Mouse (Mus musculus): ENCODE data around the gene Tbca. TPM values are rescaled to one million over a fixed set of nuclear protein-coding genes. Genes with fewer than 3 reads are reported as not detected.

Gene Tbca
- polyA plus RNA-seq (2015; fragmentation: Nextera tagmentation; extraction: Ambion mirVana) = 259 and 265 TPM in 2 replicates

DNA sequence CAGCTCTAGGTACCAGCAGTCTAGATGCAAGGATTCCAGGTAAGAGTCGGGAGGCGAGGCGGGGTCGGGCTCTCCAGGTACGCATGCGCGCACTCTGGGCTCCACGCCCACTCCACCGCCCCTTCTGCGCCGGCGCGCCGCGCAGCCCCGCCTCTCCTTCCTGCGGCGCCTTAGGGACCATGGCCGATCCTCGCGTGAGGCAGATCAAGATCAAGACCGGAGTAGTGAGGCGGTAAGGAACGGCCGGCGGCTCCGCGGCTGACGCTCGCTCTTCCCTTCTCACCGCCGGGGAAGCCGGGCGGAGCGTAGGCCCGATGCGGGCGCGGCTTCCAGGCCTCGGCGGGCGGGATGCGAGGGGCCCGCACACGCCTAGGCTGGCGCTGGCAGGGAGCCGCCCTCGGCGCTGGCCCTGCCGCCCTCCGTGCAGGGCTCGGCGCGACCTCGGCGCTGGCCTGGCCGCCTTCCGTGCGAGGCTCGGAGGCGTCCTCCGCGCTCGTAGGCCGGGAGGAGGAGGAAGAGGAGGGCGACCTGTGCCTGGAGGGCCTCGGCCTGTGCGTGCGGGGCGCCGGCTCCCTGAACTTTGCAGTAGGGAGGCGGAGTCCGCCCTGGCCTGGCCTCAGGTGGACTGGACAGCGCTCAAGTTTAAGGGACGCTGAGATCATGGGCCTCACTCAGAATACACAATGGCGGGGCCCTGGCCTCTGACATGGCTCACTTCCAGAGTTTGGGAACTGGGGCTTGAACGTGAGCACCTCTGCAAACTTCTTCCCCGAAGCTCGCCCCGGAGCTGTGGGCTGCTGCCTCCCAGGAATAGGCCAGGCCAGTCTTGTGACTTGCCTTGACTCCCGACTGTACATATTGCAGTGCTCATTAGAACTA is at the start of gene Tbca:
Tbca (plus strand) TSS at position 140 of the 879 bp plus-strand sequence.
- no peaks in the 10 kb centered on the region for H3K36me3 ChIP-seq
- under 1% methylated on average over 78 of the region's 81 CpGs for WGBS
- peak within 1 kb of the TSS; percentile 85 for H3K27ac ChIP-seq
- no peaks in the 10 kb centered on the region for H3K9me3 ChIP-seq
- peak within 1 kb of the TSS; percentile 91 for H3K4me3 ChIP-seq (replicated peaks)
- H3K4me1 ChIP-seq (replicated peaks) = peaks cover 13% of the 10 kb centered on the region
- H3K9ac ChIP-seq (replicated peaks) = peak within 1 kb of the TSS; percentile 95
- H3K4me2 ChIP-seq (replicated peaks) = peak within 1 kb of the TSS; percentile 86
- peaks cover 12% of the 10 kb centered on the region; the same call in 1 of the 2 replicates for H3K27me3 ChIP-seq
- peak; percentile 97 for ATAC-seq

DNA sequence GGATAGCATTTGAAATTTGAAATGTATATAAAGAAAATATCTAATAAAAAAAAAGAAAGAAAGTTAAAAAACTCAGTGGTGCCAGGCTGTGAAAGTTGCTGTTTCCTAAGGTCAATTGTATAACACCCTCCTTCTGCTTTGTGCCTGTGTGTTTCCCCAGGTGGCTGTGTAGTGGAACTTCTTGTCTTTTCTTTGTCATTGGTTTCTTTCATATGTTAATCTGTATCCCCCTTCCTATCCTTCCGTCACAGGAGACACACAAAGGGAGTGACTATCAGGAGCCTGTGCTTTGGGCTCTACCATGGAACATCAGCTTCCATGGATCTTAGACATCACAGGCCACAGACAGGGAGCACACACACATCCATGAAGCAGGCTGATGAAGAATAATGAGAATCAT is 43.5 kb upstream of the Tbca start:
- Histone ChIP-seq H3K4me1 (replicated peaks) (no peaks in the 10 kb centered on the region), H3K4me2 (replicated peaks) (no peak overlapping the region), H3K9ac (replicated peaks) (no peak overlapping the region), H3K27me3 (no peaks in the 10 kb centered on the region), H3K27ac (no peak overlapping the region), H3K4me3 (replicated peaks) (no peak overlapping the region), H3K9me3 (no peaks in the 10 kb centered on the region), H3K36me3 (no peaks in the 10 kb centered on the region)
- ATAC-seq = no peak
- 0% methylated on average over 1 of the region's 1 CpGs for WGBS

DNA sequence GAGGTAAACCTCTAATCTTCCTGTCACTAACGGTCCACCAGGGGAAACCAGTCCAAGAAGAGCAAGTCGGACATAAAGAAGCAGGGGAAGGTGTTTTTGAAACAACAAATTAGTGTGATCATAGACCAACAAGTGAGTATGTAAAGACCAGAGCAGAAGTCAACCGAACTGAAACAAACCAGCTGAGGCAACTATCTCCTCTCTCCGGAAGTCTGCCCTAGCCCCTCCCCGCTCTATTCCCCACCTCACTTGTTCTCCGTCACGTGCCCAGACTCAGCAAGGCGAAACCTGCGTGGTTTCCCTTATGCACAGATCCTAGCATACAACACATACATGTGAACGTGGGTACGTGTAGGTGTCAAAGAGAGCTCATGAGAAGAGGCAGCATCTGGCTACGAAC is 22.9 kb upstream of the Tbca start:
- Histone ChIP-seq H3K9me3 (no peaks in the 10 kb centered on the region), H3K9ac (replicated peaks) (no peak overlapping the region), H3K36me3 (no peaks in the 10 kb centered on the region), H3K4me3 (replicated peaks) (no peak overlapping the region), H3K4me1 (replicated peaks) (no peaks in the 10 kb centered on the region), H3K27me3 (no peaks in the 10 kb centered on the region), H3K4me2 (replicated peaks) (no peak overlapping the region), H3K27ac (no peak overlapping the region)
- 84% methylated on average over 12 of the region's 12 CpGs for WGBS
- no peak for ATAC-seq

DNA sequence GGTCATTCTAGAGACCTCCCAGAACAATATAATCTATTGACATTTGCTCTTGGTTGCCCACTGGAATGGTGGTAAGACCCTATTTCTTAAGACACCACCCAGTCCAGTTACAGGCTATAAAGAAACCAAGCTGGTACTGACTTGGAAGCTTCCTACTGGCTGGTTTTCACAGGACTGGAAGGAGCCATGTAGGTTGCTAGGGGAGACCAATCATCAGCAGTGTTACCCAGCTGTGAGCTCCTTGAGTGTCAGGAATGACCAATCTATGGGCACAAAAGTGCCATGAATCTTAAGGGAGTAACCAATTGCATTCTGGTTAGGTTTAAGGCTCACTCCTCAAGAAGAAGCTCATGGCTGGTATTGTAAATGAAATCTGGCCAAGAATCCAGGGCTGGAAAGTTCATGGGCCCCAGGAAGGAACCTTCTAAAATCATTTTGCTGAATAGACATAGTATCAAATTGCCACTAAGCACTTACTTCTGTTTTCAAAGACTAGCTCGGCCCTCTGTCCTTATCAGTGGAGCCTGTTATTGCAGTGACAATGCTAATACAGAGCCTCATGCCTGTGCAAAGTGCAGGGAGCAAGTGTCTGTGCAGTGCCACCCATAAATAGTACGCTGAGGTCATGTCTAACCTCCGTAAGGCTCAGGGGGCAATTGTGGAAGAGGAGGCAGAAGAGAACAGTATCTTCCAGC is 20.1 kb upstream of the Tbca start:
- WGBS = 88% methylated on average over 3 of the region's 3 CpGs
- H3K4me2 ChIP-seq (replicated peaks) = no peak overlapping the region
- no peak overlapping the region for H3K9ac ChIP-seq (replicated peaks)
- H3K4me1 ChIP-seq (replicated peaks) = no peaks in the 10 kb centered on the region
- no peak overlapping the region for H3K27ac ChIP-seq
- no peaks in the 10 kb centered on the region for H3K36me3 ChIP-seq
- no peaks in the 10 kb centered on the region for H3K9me3 ChIP-seq
- no peak overlapping the region for H3K4me3 ChIP-seq (replicated peaks)
- no peak for ATAC-seq
- H3K27me3 ChIP-seq = no peaks in the 10 kb centered on the region

DNA sequence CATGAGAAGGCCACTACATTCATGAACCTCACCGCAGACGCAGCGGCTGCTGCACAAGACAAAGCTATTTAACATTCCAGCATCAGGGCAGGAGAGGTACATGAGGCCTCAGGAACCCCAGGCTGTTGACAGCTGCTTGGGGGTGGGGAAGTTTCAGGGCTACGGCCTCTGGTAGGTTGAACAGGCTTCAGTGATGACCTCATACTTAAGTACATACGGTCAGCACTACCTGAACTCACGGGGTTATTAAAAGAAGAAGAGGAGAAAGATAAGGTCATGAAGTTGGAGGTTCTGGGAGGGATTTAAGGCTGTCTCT is 19.6 kb upstream of the Tbca start:
- Histone ChIP-seq H3K27me3 (no peaks in the 10 kb centered on the region), H3K4me2 (replicated peaks) (no peak overlapping the region), H3K9ac (replicated peaks) (no peak overlapping the region), H3K36me3 (no peaks in the 10 kb centered on the region), H3K4me3 (replicated peaks) (no peak overlapping the region), H3K27ac (no peak overlapping the region), H3K4me1 (replicated peaks) (no peaks in the 10 kb centered on the region), H3K9me3 (no peaks in the 10 kb centered on the region)
- 83% methylated on average over 6 of the region's 6 CpGs for WGBS
- ATAC-seq = no peak

DNA sequence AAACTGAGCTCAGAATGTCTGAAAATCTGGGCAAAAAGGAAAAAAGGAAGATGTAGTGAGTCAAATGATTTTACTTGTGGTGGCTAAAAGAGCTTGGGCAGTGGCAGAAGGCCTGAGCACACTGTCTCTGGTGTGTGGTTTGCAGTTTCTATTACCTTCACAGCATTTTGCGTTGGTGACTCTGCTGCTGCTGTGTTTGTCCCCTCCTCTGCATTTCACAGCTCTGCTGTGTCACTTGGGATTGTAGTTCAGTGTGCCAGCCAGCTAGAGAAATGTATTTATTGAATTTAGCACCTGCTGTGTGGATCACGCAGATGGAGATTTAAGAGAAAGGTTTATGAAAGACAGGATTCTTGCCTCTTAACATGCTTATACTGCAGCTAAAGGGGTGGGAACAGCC is 1.8 kb upstream of the Tbca start:
- no peaks in the 10 kb centered on the region for H3K36me3 ChIP-seq
- peaks cover 13% of the 10 kb centered on the region for H3K4me1 ChIP-seq (replicated peaks)
- ATAC-seq = no peak
- H3K9me3 ChIP-seq = no peaks in the 10 kb centered on the region
- H3K4me2 ChIP-seq (replicated peaks) = no peak overlapping the region
- WGBS = 69% methylated on average over 2 of the region's 2 CpGs
- no peak overlapping the region for H3K9ac ChIP-seq (replicated peaks)
- H3K4me3 ChIP-seq (replicated peaks) = no peak overlapping the region
- peaks cover 12% of the 10 kb centered on the region; the same call in 1 of the 2 replicates for H3K27me3 ChIP-seq
- H3K27ac ChIP-seq = no peak overlapping the region

DNA sequence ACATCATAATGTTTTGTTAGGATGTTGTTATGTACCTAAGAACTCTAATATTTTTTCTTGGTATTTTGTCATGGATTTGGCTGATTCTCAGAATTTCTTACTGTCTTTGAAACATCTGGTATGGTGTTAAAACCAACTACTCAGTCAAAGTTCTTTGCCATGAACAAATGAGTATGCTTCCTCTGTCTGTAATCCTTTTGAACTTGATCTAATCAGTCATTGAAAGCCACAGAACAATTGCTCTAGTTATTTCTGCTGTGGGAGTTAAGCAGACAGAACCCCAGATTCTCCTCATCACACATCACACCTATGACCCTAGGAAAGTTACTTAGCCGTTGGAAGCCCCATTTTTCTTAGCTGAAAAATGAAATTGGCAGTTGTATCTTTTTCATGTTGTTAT is 6.0 kb downstream of the Tbca start:
- Histone ChIP-seq H3K27me3 (no peaks in the 10 kb centered on the region), H3K4me2 (replicated peaks) (no peak overlapping the region), H3K27ac (no peak overlapping the region), H3K9ac (replicated peaks) (no peak overlapping the region), H3K9me3 (no peaks in the 10 kb centered on the region), H3K4me1 (replicated peaks) (peaks cover 9% of the 10 kb centered on the region), H3K4me3 (replicated peaks) (no peak overlapping the region), H3K36me3 (no peaks in the 10 kb centered on the region)
- ATAC-seq = no peak
- WGBS = 78% methylated on average over 1 of the region's 1 CpGs

DNA sequence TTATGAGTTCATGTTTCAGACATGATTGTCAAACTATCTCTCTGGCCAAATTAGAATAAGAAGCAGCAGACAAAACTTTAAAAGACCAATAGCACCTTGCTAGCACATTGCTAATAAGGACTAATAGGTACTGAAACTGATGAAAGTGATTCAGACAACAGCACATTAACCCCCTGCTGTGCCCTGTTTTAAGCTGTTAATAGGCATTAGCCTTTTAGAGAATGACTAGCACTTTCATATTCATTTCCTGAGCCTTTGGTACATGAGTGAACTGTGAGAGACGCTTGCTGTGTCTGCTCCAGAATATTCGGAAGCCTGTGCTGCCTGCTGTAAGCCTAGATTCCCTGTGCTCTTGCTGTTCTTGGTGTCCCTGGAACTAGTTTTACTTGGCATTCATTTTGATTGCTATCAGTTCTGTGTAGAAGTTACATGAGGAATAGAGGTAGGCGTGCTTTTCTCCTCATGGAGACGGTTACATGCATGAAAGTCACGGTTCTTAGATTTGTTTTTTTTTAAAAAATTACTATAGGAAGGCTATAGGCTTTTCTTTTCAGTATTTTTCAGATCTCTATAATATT is 14.9 kb downstream of the Tbca start:
- Histone ChIP-seq H3K27ac (no peak overlapping the region), H3K4me3 (replicated peaks) (no peak overlapping the region), H3K9me3 (no peaks in the 10 kb centered on the region), H3K9ac (replicated peaks) (no peak overlapping the region), H3K4me2 (replicated peaks) (no peak overlapping the region), H3K27me3 (no peaks in the 10 kb centered on the region), H3K36me3 (no peaks in the 10 kb centered on the region), H3K4me1 (replicated peaks) (peaks cover 10% of the 10 kb centered on the region; the same call in 1 of the 2 replicates)
- ATAC-seq = no peak
- 69% methylated on average over 5 of the region's 5 CpGs for WGBS

DNA sequence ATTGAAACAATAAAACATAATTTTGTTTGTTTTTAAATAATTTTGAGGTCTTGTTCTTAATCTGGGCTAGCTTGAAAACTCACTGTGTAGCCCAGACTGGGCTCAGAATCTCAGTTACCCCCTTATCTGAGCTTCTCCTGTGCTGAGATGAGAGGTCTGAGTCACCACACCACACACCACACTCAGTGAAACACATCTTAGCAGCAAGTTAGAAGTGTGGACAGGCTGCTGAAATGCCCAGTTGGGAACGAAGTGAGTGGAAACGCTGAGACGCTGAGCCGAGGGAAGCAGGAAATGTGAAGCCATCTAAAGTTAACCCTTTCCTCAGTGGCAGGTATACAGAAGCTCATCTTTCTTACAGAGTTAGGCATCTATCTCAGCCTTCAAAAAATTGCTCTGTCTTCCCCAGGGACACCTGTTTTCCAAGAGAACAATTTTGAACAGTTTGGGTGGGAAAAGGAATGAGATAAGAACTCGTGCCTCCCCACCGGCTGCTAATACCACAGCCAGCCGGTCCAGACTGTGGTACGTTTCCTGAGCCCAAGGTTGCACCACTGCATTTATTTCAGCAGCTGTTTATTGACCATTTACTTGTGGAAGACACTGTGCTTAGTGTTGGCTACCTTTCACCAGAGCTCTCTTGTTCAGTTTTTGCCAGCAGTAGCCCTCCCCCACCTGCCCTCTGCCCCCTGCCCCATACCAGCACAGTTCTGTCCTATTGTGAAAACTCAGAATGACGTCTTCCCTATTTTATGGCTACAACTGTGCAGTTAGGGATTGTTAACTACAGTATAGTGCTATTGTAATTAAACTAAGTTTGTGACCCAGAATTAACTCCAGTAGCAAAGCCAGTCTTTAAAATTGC is 17.8 kb downstream of the Tbca start:
- no peaks in the 10 kb centered on the region for H3K27me3 ChIP-seq
- WGBS = 40% methylated on average over 9 of the region's 9 CpGs
- no peaks in the 10 kb centered on the region for H3K36me3 ChIP-seq
- no peak overlapping the region for H3K27ac ChIP-seq
- H3K9me3 ChIP-seq = no peaks in the 10 kb centered on the region
- no peak overlapping the region for H3K9ac ChIP-seq (replicated peaks)
- H3K4me1 ChIP-seq (replicated peaks) = peaks cover 10% of the 10 kb centered on the region; the same call in 1 of the 2 replicates
- no peak overlapping the region for H3K4me3 ChIP-seq (replicated peaks)
- no peak for ATAC-seq
- H3K4me2 ChIP-seq (replicated peaks) = no peak overlapping the region

DNA sequence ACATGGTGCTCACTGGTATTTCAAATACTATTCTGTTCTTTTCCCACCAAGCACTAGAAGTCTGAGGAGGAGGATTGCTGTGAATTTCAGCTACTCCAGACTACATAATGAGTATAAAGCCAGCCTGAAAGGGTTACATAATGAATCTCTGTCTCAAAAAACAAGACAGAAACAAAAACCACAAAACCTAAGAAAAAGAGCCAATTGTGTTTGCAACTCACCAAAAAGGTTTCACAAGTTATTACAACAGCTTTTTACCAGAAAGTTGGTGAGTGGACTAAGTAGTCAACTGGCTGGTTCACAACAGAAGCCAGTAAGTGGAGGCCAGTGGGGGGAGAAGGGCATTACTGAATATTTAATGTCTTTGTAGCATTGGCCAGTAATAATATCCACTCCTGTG is 19.9 kb downstream of the Tbca start:
- Histone ChIP-seq H3K4me3 (replicated peaks) (no peak overlapping the region), H3K36me3 (no peaks in the 10 kb centered on the region), H3K27ac (no peak overlapping the region), H3K27me3 (no peaks in the 10 kb centered on the region), H3K9ac (replicated peaks) (no peak overlapping the region), H3K4me1 (replicated peaks) (peaks cover 8% of the 10 kb centered on the region; the same call in 1 of the 2 replicates), H3K9me3 (no peaks in the 10 kb centered on the region), H3K4me2 (replicated peaks) (no peak overlapping the region)
- ATAC-seq = no peak

DNA sequence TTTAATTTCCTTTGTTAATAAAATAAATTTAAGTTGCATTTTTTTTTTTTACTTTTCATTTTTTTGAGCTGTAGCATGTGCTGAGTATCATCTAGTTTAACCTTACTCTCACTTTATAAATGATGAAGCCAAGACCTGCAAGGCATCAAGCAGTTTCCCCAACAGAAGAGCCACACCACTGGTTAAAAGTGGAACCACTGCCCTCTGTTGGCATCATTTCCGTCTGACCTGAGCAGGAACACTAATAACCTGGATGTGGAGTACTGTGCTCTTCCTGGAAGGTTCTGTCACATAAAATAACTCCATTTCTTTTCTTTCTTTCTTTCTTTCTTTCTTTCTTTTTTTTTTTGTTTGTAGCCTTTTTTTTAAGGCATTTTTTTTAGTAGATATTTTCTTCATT is 21.0 kb downstream of the Tbca start:
- H3K36me3 ChIP-seq = no peaks in the 10 kb centered on the region
- H3K27me3 ChIP-seq = no peaks in the 10 kb centered on the region
- no peak overlapping the region for H3K9ac ChIP-seq (replicated peaks)
- no peak overlapping the region for H3K4me3 ChIP-seq (replicated peaks)
- H3K9me3 ChIP-seq = no peaks in the 10 kb centered on the region
- peaks cover 7% of the 10 kb centered on the region; the same call in 1 of the 2 replicates for H3K4me1 ChIP-seq (replicated peaks)
- no peak for ATAC-seq
- H3K27ac ChIP-seq = no peak overlapping the region
- 62% methylated on average over 1 of the region's 1 CpGs for WGBS
- no peak overlapping the region for H3K4me2 ChIP-seq (replicated peaks)

Measured in midbrain, embryonic 13.5 days (tissue).